Mouse (Mus musculus): ENCODE results near the gene Defb48. TPM values are rescaled to one million over a fixed set of nuclear protein-coding genes. Genes with fewer than 3 reads are reported as not detected.

Gene Defb48
- polyA plus RNA-seq, 1 experiment from 2014 or later, result not detected

Other genes starting within 250 kb of the Defb48 start
- gene Ints6, start 223.3 kb downstream of the Defb48 start, polyA plus RNA-seq (2014; fragmentation: Nextera tagmentation; extraction: Ambion mirVana), result 36.6 and 39.3 TPM in 2 replicates
- gene Wdfy2, start 146.8 kb downstream of the Defb48 start, polyA plus RNA-seq (2014; fragmentation: Nextera tagmentation; extraction: Ambion mirVana), result 9.4 and 10.6 TPM in 2 replicates
- not detected in 2 replicates for gene Defb47, start 13.6 kb upstream of the Defb48 start, polyA plus RNA-seq (2014; fragmentation: Nextera tagmentation; extraction: Ambion mirVana)
- gene Defb43, start 27.3 kb upstream of the Defb48 start, polyA plus RNA-seq (2014; fragmentation: Nextera tagmentation; extraction: Ambion mirVana), result not detected in 2 replicates
- 0.35 TPM in 1 of 2 replicates, not detected in the other for gene Defb42, start 62.5 kb upstream of the Defb48 start, polyA plus RNA-seq (2014; fragmentation: Nextera tagmentation; extraction: Ambion mirVana)
- not detected in 2 replicates for gene Defb30, start 65.5 kb upstream of the Defb48 start, polyA plus RNA-seq (2014; fragmentation: Nextera tagmentation; extraction: Ambion mirVana)